Mouse (Mus musculus) embryonic facial prominence, embryonic 15.5 days (tissue): ENCODE measurements around the gene Cactin. TPM values are rescaled to one million over a fixed set of nuclear protein-coding genes. Genes with fewer than 3 reads are reported as not detected.

ENCODE experiments used
- microRNA-seq: library from miRNA; unstranded; fragments of <30 nt; microRNA quantifications from one replicate; pipeline ENCODE4, GENCODE M21; 2016; ENCODE audit warnings: borderline number of aligned reads
- polyA plus RNA-seq: library from polyadenylated mRNA; unstranded; fragments of >200 nt; fragmentation: Nextera tagmentation; extraction: Ambion mirVana; gene quantifications from 2 replicates; pipeline ENCODE4 v1.2.1, GENCODE M21; 2015

The Cactin gene
- polyA plus RNA-seq, 1 experiment from 2014 or later, result 44.0 TPM

Small RNA genes lying within 50 kb of the gene (microRNA-seq; reads per million reads assigned to microRNA genes)
- 6.7 reads per million, percentile 25 among the genes with 10 or more reads in this experiment for gene Mir3057

Other genes starting within 250 kb of the Cactin start
- 0.89 and 0.92 TPM in 2 replicates for gene Creb3l3, start 222.2 kb upstream of the Cactin start, polyA plus RNA-seq
- 189 and 197 TPM in 2 replicates for gene Map2k2, start 215.2 kb upstream of the Cactin start, polyA plus RNA-seq
- 57.6 and 59.4 TPM in 2 replicates for gene Zbtb7a, start 185.9 kb upstream of the Cactin start, polyA plus RNA-seq
- gene Pias4, start 153.2 kb upstream of the Cactin start, polyA plus RNA-seq, result 52.0 and 52.7 TPM in 2 replicates
- 654 and 688 TPM in 2 replicates for gene Eef2, start 144.5 kb upstream of the Cactin start, polyA plus RNA-seq
- 65.4 and 67.7 TPM in 2 replicates for gene Dapk3, start 138.1 kb upstream of the Cactin start, polyA plus RNA-seq
- 0.13 and 0.21 TPM in 2 replicates for gene 4930442H23Rik, start 137.3 kb upstream of the Cactin start, polyA plus RNA-seq
- 0.36 and 0.54 TPM in 2 replicates for gene Nmrk2, start 119.1 kb upstream of the Cactin start, polyA plus RNA-seq
- 0.47 and 0.69 TPM in 2 replicates for gene Atcay, start 90.3 kb upstream of the Cactin start, polyA plus RNA-seq
- 13.7 and 16.0 TPM in 2 replicates for gene Zfr2, start 87.9 kb upstream of the Cactin start, polyA plus RNA-seq
- 7.1 and 9.1 TPM in 2 replicates for gene Matk, start 68.2 kb upstream of the Cactin start, polyA plus RNA-seq
- 199 and 203 TPM in 2 replicates for gene Mrpl54, start 54.2 kb upstream of the Cactin start, polyA plus RNA-seq
- 70.9 and 77.4 TPM in 2 replicates for gene Apba3, start 54.1 kb upstream of the Cactin start, polyA plus RNA-seq
- gene Tjp3, start 29.5 kb upstream of the Cactin start, polyA plus RNA-seq, result 15.1 and 22.6 TPM in 2 replicates
- gene Pip5k1c, start 28.1 kb upstream of the Cactin start, polyA plus RNA-seq, result 51.1 and 53.8 TPM in 2 replicates
- gene Tbxa2r, start 7.6 kb downstream of the Cactin start, polyA plus RNA-seq, result 13.2 and 14.2 TPM in 2 replicates
- 0.29 and 0.35 TPM in 2 replicates for gene Gipc3, start 22.2 kb downstream of the Cactin start, polyA plus RNA-seq
- gene Hmg20b, start 29.4 kb downstream of the Cactin start, polyA plus RNA-seq, result 94.7 and 96.1 TPM in 2 replicates
- 15.8 and 16.2 TPM in 2 replicates for gene Mfsd12, start 36.4 kb downstream of the Cactin start, polyA plus RNA-seq
- gene 4930404N11Rik, start 44.7 kb downstream of the Cactin start, polyA plus RNA-seq, result 0.73 and 1.3 TPM in 2 replicates
- gene Fzr1, start 57.4 kb downstream of the Cactin start, polyA plus RNA-seq, result 98.8 and 102 TPM in 2 replicates
- gene Dohh, start 63.3 kb downstream of the Cactin start, polyA plus RNA-seq, result 83.1 and 85.2 TPM in 2 replicates
- gene Gm48551, start 63.4 kb downstream of the Cactin start, polyA plus RNA-seq, result 3.1 and 3.2 TPM in 2 replicates
- 1.6 and 2.9 TPM in 2 replicates for gene Gm48552, start 67.9 kb downstream of the Cactin start, polyA plus RNA-seq
- gene Smim24, start 71.9 kb downstream of the Cactin start, polyA plus RNA-seq, result 5.0 and 8.3 TPM in 2 replicates
- gene Nfic, start 134.5 kb downstream of the Cactin start, polyA plus RNA-seq, result 138 and 139 TPM in 2 replicates
- gene Celf5, start 161.6 kb downstream of the Cactin start, polyA plus RNA-seq, result 1.4 and 1.6 TPM in 2 replicates
- 81.9 and 89.1 TPM in 2 replicates for gene Ncln, start 175.3 kb downstream of the Cactin start, polyA plus RNA-seq
- gene S1pr4, start 179.0 kb downstream of the Cactin start, polyA plus RNA-seq, result 0.77 and 1.1 TPM in 2 replicates
- 4.9 and 6.4 TPM in 2 replicates for gene Gna15, start 203.1 kb downstream of the Cactin start, polyA plus RNA-seq
- 89.1 and 89.2 TPM in 2 replicates for gene Gna11, start 224.1 kb downstream of the Cactin start, polyA plus RNA-seq
- gene Aes, start 238.4 kb downstream of the Cactin start, polyA plus RNA-seq, result 642 and 649 TPM in 2 replicates